Mouse (Mus musculus) heart, postnatal 25 days (tissue): ENCODE results near the gene Golga2. TPM values are rescaled to one million over a fixed set of nuclear protein-coding genes. Genes with fewer than 3 reads are reported as not detected.

Experiments
- DNase-seq: peaks from one replicate; pipeline ENCODE4 v3.0.0; 2022; ENCODE audit warnings: low spot score
- intact Hi-C: fragments of 180-260 bp; cut with DNase I; formaldehyde crosslinking; loops from one replicate; pipeline ENCODE4 v1.15.1; 2025
- total RNA-seq, 2 experiments: library from RNA; stranded (reverse); gene quantifications; 2 replicates each; pipeline ENCODE4 v1.2.3; 2021

The Golga2 gene
- total RNA-seq, 2 experiments from 2014 or later = 70.6 to 71.2 TPM

DNA sequence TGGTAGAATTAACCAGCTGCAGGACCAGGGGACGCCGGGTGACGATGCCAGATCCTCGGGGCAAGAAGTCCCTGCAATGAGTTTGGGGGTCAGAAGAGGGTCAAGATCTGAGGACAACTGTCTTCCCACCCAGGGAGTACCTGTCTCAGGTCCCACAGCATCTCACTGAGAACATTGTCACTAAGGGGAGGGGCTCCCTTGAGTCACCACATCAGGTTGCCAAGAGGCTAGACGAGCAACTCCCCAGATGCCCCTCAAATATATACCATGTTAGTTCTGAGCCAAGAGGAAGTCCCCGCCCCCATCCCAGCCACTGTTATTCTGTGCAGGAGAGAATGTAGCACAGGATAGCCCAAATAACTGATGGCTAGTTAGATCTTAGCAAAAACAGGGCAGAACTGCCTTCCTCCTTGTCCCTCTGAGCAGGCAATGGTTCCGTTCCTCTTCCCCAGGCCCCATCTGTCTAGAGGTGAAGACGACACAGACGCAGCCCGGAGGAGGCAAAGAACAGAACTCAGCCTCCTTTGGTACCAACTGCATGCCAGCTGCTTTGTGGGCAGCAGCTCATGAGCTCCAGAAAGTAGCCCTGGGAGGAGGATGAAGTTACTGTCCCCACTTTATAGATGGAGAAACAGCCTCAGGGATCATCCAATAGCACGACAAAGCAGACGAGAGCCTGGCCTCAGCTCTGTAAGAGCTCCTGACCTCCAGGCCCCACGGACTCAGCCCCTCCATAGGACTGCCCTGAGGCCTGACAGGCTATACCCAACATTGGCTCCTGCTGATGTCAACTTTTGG, 53.9 kb downstream of the Golga2 start:
- DNase-seq = no peak
- intact Hi-C loops = no loop called here

- intact Hi-C loops = no loop called here
- no peak for DNase-seq
Measured at GRCm38 (mm10) chr2:32341634-32341939, 54.4 kb downstream of the Golga2 start.

DNA sequence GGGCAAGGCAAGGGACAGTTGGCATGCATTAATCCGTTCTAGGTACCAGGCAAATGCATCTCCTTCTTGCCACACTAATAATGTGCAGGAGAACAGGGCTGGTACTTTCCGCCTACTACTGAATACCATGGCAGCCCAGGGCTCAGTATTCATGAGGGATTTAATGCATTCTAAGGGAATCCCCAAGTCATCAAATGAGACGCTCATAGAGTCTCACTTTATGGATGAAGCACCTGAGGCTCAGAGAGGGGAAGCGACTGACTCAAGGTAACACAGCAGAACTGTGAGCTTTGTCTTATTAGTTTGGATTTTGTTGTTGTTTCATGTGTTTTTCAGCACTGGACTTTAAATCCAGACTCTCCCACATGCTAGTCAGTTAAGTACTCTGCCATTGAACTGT, 54.9 kb downstream of the Golga2 start:
- DNase-seq = no peak
- intact Hi-C loops = no loop called here

GRCm38 (mm10) chr2:32342539-32343350, 55.6 kb downstream of the Golga2 start:
- DNase-seq = peak; percentile 70
- intact Hi-C loops = no loop called here

GRCm38 (mm10) chr2:32343351-32343671, 56.1 kb downstream of the Golga2 start:
- DNase-seq = no peak
- intact Hi-C loops = no loop called here

DNA sequence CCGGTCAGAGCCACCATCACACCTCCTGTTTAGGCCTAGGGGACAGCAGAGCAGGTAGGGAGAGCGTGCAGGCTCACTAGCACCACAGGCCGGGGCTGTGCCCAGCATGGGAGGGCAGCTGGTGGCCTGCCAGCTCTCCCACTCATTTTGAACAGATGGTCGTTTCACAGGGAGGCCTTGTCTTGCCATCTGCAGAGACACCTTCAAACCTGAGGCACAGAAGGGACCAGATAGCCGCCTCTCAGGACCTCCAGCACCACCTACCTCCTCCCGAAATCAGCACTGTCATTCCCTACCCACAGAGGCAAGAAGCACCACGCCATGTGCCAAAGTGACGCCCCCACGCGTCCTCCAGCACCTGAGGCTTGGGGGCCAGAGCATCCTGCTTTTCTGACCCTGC, 56.9 kb downstream of the Golga2 start:
- DNase-seq = no peak
- intact Hi-C loops = no loop called here

GRCm38 (mm10) chr2:32344598-32345321, 57.6 kb downstream of the Golga2 start:
- no peak for DNase-seq
- intact Hi-C loops = no loop called here

DNA sequence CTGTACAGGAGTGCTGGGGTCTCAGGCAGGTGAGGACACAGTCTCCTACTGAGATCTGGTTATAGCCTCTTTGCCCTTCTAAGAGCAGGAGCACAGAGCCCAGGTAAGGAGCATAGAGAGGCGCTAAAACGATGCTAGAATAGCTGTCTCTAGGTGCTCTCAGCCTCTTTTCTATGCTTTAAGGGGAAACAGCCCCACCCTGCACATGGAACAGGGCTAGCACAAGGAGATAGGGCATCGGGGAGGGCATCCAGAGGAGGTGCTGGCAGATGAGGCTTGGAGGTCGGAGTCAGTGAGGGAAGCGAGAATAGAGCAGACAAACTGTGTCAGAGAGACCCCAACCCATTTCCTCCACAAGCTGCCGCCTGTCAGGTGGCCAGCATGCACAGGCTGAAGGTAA, 59.8 kb downstream of the Golga2 start:
- DNase-seq = no peak
- intact Hi-C loops = no loop called here

DNA sequence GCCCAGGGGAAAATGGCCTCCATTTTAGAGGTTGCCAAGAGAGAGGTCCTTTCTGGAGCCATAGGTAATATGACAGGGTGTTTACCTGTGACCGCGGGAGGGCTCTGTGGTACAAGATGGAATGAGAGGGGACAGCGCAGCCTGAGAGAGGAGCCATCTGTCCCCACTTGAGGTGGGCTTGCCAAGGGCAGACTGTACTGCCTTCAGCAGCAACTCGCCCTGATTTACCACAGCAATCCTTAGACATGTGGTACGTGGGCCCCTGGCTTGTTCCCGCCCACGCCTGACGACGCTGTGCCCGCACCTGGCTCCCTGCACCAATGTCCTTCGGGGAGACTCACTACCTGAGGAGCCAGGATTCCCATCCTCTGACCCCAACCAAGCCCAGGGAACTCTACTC, 61.1 kb downstream of the Golga2 start:
- no peak for DNase-seq
- intact Hi-C loops = no loop called here

GRCm38 (mm10) chr2:32349625-32350255, 62.6 kb downstream of the Golga2 start:
- intact Hi-C loops = no loop called here
- DNase-seq = no peak

DNA sequence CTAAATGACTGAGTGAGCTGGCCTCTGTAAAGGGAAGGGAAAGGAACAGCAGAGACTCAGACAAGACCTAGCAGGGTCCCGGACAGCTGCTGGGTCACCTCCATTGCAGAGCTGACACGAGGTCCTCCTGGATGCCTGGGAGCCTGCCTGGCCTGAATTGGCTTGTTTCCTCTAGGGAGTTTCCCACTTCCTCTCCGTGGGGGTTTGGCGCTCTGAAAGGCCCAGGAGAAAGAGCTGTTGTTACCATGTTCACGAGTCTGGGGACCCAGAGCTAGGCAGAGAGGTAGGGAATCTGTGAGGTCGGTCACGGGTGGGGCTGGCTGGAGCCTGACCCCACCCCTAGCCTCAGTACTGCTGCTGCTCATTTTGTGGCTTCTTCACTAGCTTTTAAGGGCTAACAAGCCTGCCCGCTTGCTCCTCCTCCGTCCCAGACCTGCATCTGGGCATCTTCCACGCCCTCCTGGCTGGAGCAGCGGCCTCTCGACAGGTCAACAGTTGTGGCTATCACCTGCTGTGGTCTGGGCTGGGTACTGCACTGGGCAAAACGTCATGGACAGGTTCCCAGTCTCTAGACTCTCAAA, 63.4 kb downstream of the Golga2 start:
- intact Hi-C loops = no loop called here
- no peak for DNase-seq

DNA sequence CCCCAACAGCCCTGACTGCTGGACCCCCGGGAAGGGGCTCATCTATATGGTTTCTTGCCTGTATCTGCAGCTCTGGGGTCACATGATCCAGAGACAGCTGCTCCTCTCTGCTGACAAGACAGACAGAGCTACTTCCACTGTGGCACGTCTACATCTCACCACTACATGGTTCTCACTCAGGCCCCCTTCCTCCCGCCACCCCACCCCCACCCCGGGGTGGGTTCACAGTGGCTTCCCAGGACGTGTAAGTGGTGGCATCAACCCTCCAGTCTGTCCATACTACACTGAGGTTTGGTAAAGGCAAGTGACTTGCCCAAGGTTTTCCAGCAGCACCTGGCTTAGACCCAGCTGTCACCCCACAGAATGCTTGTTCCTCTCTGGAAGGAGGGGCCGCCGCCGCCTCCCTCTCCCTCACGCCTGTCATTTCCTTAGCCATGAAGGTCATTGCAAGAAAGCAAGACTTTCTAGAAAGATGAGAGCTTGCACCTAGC, 64.3 kb downstream of the Golga2 start:
- intact Hi-C loops = no loop called here
- no peak for DNase-seq

DNA sequence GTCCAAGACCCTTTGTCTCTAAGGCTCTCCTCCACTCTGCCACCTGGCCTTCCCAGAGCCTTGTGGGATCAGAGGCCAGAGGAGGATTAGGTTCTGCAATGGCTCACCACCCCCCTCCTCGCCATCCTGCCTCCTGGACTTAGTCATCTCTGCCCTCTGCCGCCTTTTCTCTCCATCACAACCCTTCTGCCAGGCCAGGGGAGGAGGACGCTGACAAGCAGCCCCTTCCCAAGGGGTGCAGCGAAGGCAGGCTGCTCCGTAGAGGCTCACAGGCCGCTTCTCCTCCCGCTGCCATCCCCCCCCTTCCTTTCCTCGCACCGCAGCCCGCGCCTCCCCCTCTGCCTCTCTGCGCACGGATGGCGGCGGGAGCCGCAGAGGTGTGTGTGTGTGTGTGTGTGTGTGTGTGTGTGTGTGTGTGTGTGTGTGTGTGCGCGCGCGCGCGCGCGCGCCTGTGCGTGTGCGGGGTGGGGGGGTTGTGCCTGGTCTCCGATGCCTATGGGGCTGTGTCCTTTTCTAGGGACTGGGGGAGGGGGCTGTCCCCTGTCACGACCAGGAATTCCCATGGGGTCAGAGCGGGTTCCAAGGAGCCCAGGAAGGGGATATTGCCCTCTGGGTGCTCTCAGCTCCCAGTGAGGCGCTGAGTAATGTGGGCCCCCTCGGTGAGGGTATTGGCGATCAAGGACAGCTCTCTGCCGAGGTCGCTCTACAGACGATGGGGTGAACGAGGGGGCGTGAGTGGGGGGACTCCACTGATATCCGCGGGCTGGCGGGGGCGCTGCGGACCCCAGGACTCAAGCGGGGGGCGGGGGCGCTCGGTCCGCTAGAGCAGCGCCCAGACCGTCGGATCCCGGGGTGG, 65.2 kb downstream of the Golga2 start, which contains the start of gene Ciz1:
TSS of gene Ciz1 (plus strand) at position 177 of the 856 bp plus-strand sequence.
- no peak for DNase-seq
- intact Hi-C loops = loop anchor here (2.0 kb wide), 1 partner anchor 134 kb away; no protein-coding TSS in a partner anchor

DNA sequence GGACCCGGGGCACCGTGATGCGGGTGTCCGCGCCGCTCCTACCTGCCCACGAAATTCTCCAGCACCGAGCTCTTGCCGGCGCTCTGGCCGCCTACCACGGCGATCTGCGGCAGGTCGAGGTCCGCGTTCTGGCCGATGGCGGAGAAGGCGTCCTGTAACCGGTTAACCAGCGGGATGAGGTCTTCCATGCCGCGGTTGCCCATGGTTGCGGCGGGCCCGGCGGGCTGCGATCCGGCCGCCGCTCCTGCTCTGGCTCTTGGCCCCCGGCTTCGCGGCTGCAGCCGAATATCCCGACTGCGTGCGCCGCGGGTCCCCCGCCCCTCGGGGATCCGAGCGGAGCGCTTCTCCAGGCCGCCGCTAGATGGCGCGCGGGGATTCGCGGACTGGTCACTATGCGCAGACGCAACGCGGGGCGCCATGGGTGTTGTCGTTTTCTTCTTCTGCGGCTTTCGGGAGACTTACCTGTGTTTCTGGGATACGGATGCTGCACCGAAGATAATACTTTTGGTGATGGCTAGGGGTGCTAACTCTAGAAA, 65.9 kb downstream of the Golga2 start, which contains the start of gene Dnm1:
TSS of gene Dnm1 (minus strand) at position 332 of the 536 bp plus-strand sequence.
- intact Hi-C loops = loop anchor here (2.0 kb wide), 1 partner anchor 134 kb away; no protein-coding TSS in a partner anchor
- peak; percentile 79 for DNase-seq

DNA sequence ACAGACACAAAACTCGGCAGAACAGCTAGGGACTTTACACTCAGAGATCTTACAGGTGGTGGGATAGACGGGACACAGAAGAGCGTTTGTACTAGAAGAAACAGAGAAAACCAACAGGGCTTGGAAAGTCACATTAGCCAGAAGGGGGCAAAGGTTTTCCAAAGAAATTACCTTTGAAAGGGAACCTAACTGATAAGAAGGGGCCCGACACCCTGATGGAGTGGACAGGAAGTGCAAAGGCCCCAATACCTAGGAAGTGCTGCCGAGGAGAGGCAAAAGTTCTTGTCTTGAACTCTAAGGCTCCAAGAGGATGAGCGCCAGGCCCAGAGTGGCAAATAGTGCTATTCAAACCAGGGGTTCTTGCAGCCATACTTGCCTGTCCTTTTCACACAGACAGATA, 66.7 kb downstream of the Golga2 start:
- intact Hi-C loops = loop anchor here (2.0 kb wide), 1 partner anchor 133 kb away; no protein-coding TSS in a partner anchor
- no peak for DNase-seq

DNA sequence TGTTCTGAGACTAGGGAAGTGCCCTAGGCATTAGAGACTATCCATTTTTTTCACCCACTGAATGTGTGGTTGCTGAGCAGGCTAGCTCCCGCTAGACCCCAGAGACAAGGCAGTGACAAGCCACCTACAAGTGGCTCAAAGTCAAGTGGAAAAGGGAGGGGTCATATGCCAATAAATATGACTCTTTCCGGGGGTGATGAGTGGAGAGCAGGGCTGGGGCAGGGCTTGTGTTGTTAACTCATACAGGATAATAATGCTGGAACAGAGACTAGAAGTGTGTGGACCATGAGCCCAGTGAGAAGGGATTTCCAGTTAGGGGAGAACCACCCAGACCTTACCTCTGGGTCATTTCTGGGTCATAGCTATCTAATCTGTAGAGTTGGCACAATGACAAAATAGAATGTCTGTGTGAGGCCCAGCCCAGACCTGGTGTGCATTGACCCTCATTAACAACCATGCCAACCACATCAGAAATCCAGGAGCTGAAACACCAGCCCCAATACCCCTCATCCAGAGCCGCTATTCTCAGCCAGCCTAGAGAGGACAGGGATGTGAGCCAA, 67.2 kb downstream of the Golga2 start:
- intact Hi-C loops = no loop called here
- no peak for DNase-seq

GRCm38 (mm10) chr2:32356216-32356615, 69.0 kb downstream of the Golga2 start:
- DNase-seq = no peak
- intact Hi-C loops = no loop called here
